Mouse (Mus musculus) kidney, adult 11 months (tissue): ENCODE measurements around the gene Olfr145.

Experiments
- DNase-seq: peaks from one replicate; pipeline ENCODE4 v3.0.0; 2022

Gene Olfr145

DNA sequence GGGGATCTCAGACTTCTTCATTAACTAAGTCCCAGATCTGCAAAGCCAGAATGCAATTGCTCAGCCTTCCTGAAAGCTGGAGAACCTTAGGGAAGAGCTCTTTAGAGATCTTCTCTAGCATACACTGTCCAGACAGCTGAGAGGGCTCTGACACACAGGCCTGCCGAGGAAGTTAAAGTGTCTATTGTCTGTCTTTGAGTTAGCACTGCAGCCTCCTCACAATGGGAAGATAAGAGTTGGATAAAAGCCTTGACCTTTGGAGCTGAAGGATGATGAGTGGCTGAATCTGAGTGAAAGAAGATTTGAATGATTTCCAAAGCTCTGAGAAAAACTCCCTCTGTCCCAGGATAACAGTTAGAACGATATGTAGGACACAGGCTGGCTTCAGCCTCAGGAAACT lies at the start of gene Olfr145:
Olfr145 (plus strand) TSS at position 64 of the 400 bp plus-strand sequence.
- no peak for DNase-seq

DNA sequence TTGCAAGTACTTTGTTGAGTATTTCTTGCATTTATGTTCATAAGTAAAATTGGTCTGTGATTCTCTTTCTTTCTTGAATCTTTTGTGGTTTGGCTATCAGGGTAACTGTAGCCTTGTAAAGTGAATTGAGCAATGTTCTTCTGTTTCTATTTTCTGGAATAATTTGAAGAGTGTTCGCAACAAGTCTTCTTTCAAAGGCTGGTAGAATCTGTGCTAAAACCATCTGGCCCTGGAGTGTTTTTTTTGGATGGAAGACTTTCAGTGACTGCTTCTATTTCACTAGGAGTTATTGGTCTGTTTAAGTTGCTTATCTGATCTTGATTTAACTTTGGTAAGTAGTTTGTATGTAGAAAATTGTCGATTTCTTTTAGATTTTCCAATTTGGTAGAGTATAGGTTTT lies 47.3 kb upstream of the Olfr145 start:
- DNase-seq: no peak

DNA sequence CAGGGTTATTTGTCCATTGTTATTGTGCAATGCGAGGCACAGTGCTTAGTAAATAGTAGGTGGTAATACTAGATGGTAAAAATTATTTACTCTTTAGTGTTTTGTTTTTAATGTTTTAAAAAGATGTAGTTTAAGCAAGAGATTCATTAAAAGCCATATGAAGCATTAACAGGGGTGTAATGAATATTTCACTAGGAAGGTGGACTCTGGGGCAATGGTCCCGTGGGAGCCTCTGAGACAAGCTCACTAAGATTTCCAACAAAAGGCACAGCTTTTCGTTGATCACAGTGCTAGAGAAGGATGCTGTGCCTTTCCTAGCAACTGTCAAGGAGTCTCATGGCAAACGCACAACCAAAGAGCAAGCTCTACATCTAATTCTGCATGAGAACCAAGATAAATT lies 42.6 kb upstream of the Olfr145 start, which contains the start of gene Olfr877:
Olfr877 (plus strand) TSS at position 301 of the 400 bp plus-strand sequence.
- no peak for DNase-seq

DNA sequence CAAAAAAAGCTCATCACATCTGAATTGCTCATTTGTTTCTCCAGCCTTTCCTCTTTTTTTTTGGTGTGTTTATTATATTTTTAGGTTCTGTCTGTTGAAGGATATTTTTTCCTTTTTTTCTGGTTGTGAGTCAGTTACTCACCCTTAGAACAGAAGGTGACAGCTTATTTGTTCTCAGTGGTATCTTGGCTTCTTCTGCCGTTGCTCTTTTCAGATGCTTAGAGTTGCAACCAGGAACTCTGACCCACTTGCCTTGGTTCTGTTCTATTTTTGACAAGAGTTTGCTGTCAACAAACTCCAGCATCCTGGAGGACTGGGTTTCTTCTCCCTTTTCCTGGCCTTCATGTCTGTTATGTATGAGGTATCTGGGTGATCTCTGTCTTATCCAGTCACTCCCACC lies 33.2 kb upstream of the Olfr145 start:
- DNase-seq: no peak

DNA sequence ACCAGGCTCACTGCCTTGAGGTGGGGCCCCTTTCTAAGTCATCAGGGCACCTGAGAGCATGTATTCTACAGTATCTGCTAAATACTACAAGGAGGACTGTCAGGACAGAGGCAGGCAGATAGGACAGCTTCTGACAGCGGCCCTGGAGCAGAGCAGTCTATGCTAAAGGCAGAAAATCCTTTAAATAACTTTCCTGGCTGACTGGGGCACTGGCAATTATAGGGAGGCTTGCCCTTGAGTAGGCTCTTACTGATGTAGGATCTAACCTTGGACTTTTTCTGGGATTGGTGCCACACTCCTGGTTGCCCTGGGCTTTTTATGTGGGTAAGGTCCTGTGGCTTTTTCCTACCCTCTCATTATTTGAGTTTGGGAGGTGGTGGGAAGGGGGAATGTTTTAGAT lies 26.3 kb upstream of the Olfr145 start:
- no peak for DNase-seq

DNA sequence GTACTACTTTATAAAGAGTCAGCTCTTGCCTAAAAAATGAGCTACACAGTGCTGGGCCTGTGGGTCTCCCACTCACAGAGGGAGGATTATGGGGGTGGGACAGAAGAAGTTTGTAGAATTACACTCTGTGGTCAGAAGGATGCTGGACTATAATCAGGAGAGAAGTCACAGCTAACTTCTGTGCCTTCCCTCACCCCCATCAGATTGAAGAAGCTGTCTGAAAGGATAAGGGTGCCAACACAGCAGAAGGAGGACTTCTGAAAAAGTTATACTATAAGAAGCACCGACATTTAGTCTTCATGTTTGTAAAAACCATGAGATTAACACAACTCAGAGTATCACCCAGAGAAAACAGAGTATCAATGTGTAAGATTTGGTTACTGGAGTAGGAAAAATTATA lies 25.4 kb upstream of the Olfr145 start:
- DNase-seq: no peak

DNA sequence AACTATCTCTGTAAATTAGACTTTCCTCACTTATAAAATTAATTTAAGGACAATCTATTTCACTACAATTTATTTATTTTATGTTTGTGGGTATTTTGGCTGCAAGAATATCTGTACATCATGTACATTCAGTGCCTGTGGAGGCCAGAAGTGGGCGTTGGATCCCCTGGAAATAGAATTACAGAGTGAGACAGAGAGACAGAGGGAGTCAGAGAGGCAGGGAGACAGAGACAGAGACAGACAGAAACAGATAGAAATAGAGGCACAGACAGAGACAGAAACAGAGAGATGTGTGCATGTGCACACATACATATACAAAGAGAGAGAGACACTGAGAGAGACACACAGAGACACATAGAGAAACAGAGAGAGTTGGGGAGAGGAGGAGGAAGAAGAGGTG lies 25.0 kb upstream of the Olfr145 start:
- no peak for DNase-seq

DNA sequence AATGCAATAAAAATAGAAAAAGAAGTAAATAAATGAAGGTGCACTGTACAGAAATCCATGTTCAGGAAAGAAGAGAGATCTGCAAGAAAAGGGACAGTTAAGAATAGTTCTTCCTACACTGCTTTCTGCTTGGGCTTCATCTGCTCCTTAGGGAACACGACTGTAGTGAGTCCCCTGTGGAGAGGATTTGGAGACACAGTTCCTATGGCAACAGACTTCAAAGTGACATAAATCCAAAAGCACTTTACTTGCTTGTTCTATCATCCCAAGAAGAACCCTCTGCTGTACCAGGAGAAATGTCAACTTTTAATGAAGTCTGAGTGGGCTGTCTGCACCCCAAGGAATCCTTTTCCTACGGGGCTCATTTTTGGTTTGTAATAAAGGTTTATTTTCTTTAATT lies 5.6 kb upstream of the Olfr145 start:
- no peak for DNase-seq

DNA sequence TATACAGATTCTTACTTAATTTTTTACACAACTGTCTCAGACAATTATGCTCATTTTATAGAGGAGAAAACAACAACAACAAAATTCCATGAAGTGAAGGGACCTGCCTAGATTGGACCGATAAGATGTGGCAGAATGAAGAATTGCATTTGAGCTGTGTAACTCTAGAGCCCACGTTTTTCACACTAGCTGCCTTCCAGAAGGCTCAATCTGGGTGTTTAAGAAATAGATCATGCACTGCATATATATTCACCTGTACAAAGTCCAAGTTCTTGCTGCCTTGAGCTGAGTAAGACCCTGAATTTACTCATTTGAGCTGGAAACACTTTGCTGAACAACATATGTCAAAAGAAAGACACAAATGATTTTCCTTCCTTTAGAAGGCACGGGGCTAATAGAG lies 9.0 kb downstream of the Olfr145 start:
- DNase-seq: no peak

DNA sequence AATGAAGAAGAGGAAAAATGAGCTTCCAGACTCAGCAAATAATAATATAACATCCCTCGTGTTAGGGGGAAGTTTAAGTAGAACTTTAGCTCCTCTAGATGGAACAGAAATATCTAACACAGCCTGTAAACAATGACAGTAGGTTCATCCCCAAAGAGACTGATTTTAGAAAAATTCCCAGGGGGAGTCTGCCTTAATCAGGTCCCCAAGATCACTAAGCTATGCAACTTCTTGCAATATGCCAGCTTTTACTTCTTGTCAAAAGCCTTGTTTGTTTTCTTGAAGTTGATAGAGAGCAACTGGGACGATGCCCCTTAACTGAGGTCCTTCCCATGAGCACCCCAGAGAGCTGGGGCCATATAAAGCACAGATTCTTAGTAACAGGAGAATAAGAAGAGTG lies 21.0 kb downstream of the Olfr145 start, which contains the start of gene Olfr878:
Olfr878 (plus strand) TSS at position 301 of the 400 bp plus-strand sequence.
- no peak for DNase-seq

DNA sequence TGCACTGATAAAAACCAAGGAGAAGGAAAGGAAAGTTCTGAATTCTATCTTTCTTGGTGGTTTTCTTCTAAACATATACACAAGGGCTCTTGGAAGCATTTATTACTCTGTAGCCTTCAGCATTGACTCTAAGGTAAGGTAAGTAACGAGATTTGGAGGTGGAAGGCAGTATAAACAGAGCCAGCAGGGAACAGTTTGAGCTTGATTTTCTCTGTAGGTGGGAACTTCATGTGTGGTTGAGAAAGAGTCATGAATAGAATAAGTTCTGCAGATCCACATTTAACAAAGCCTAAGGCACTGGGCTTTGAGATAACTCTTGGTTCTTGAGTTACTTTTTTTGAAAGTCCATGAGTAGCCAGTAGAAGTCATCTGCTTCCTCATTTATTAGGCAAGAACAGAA lies 21.5 kb downstream of the Olfr145 start:
- DNase-seq: no peak

DNA sequence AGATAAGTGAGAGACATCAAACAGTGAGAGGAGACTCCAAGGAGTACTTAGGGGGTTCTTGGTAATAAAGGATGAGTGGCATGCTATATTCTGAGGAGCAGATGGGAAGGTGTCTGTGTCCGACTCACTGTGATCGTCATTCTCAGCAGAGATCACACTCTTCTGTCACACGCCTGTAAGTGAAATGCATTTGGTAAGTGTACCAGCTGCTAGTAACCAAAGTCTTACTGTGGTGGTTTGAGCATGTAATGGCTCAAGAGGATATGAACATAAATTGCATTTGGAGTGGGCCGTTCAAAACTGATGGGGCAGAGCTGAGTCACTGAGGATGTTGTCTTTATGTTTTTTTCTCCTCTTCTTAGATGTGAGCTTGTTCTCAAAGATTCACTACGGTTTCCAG lies 27.7 kb downstream of the Olfr145 start:
- DNase-seq: no peak

DNA sequence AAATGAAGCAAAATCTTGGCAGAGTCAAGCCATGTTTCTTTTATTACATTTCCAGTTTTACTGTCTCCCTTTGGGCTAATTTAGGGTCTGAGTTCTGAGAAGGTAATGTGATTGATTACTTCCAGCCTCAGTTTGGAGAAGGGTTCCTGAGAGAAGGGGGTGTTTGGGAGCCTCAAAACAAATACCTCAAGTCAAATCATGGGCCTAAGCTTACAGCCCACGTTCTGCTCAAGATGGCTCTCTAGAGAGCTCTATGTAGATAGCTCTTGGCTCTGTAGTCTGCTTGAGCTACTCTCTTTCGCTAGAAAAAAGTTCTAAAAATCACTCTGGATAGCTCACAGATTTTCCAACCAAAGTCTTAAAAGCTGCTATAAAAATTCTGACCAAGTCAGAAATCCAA lies 28.9 kb downstream of the Olfr145 start:
- no peak for DNase-seq

DNA sequence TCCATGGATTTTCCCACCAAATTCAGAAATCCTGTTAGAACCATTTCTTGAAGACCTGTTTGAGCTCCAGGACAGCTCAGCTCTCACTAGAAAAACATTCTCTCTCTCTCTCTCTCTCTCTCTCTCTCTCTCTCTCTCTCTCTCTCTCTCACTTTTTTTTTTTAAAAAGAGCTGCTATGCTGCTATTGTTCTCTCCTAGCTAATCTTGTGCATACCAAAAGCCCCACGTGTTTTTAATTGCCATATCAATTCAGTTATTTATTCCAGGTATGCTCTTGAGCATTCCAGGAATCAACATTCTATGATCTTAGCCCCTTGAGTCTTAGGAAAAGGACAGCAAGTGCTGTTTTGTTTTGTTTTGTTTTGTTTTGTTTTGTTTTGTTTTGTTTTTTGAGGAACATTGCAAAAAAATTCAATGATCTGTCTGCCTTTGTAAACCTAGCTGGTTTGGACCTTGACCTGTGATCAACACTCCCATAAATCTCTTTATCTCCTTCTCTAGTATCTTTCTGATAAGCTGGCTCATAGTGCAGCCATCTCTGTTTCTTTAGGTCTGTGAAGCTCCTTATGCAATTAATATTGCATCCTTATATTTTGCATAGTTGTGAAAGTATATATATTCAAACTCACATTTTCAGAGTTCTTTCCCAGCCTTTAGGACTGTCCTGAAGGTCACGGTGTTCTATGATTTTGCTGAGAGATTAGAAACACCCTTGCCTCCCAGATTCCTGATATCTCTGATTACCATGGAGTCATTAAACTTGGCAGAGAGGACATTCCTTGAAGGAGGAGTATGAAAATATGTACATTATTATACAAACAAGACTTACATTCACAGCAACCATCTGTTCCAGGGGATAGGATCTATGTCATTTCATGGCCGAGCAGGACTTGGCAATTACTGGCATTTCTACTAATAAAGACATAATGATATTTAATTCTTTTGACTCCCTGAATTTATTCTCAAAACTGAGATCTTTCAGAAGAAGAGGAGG lies 29.8 kb downstream of the Olfr145 start:
- DNase-seq: no peak

DNA sequence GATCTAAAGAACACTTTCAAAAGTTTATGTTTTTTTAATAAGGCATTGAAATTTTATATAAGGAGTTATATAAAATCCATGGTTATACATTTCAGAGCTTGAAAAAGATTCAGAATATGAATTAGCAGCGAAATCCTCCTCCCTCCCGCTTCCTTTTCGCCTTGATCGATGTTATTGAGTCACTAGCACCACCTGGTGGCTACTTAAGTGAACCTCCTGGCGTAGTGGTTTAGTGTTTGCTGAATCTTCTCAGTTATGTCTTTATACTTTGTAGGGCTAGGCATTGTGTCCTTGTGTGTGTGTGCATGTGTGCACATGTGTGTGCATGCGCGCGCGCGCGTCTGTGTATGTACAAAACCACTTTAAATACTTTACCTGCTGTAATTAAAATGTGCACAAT lies 36.0 kb downstream of the Olfr145 start:
- DNase-seq: peak; percentile 10

DNA sequence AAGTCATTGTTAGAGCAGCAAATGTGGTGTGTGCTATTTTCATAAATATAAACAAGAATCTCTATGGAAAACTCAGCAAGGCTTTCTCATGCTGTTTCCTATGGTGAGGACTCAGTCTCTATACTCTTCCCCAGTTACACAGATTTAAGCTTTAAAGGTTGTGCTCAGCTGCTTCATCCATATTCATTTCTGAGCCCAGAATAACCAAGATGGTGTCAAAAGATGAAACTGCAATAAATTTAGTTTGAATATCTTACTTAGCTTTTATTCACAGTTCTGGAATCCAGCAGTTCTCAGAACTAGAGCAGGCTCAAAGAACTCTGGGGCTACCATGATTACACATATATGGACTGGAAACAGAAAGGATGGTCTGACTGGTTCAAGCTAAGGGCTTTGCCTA lies 37.6 kb downstream of the Olfr145 start:
- DNase-seq: no peak

DNA sequence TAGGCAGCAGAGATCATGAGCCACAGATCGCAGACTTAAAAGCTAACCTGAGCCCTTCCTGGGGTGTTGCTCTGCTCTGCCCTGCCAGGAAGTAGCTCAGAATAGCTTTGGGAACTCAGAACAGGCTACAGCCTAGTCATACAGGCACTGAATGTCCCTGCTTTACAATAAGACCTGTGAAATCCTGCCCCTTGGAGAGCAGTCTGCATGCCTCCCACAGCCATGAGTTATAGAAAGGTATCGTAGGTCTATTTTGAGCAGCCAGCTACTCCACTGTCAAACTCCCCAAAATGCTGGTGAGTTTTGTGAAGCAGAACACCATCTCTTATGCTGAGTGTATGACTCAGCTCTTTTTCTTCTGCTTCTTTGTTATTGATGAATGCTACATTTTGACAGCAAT lies 44.6 kb downstream of the Olfr145 start:
- DNase-seq: no peak
